ENCODE assay signal across 8 mouse cellular contexts in genomic region chr13:23285191-23285920, GRCm38 (mm10). TPM values are rescaled to one million over a fixed set of nuclear protein-coding genes. Genes with fewer than 3 reads are reported as not detected.
DNase-seq lines count a peak whose midpoint lies in the region; ATAC-seq and TF ChIP-seq lines count a peak whose summit lies in the region.

No protein-coding gene starts in this region.

- no peak for TF ChIP-seq EP300 in heart, postnatal 0 days (IDR thresholded peaks at IDR 0.05; ENCODE audit: low read depth)

- H3K9ac ChIP-seq in heart, postnatal 0 days (replicated peaks; ENCODE audit: low read depth, low read length): no peak overlapping the region
- no peak overlapping the region for H3K9ac ChIP-seq in limb, embryonic 15.5 days

- H3K4me1 ChIP-seq in heart, postnatal 0 days (ENCODE audit: control insufficient read depth, insufficient read depth): 0 out of 2 replicates have a peak, but pooled peaks cover 7% of the 10 kb centered on the region
- peaks cover 27% of the 10 kb centered on the region for H3K4me1 ChIP-seq in G1E (ENCODE audit: insufficient read depth, low read depth, low read length)
- H3K4me1 ChIP-seq in embryonic fibroblast, embryonic 13.5 days (ENCODE audit: control insufficient read depth, insufficient read depth, low read length): 0 out of 2 replicates have a peak, but pooled peaks cover 2% of the 10 kb centered on the region
- H3K4me1 ChIP-seq in limb, embryonic 15.5 days: 0 out of 2 replicates have a peak, but pooled peaks cover 7% of the 10 kb centered on the region
- peaks cover 3% of the 10 kb centered on the region; the same call in 1 of the 2 replicates for H3K4me1 ChIP-seq in thymus, adult 2 months (replicated peaks; ENCODE audit: control insufficient read depth, insufficient read depth, low read length)

- TF ChIP-seq CTCF in heart, postnatal 0 days (IDR thresholded peaks at IDR 0.05; ENCODE audit: low read depth): no peak
- no peak for TF ChIP-seq CTCF in G1E (IDR thresholded peaks at IDR 0.05; ENCODE audit: low read depth, low read length)
- no peak for TF ChIP-seq CTCF in embryonic fibroblast, embryonic 13.5 days (IDR thresholded peaks at IDR 0.05; ENCODE audit: borderline replicate concordance, insufficient read depth, low read length)
- TF ChIP-seq CTCF in thymus, adult 2 months (IDR thresholded peaks at IDR 0.05; ENCODE audit: borderline replicate concordance, control insufficient read depth, extremely low read depth, insufficient read depth, low read length, poor library complexity): no peak

- H3K4me3 ChIP-seq in heart, postnatal 0 days (ENCODE audit: low read depth, low read length): peak overlapping the region; percentile 43
- H3K4me3 ChIP-seq in G1E (ENCODE audit: low read depth, low read length): peak overlapping the region; percentile 67; the same call in 1 of the 2 replicates
- peak overlapping the region; percentile 86 for H3K4me3 ChIP-seq in embryonic fibroblast, embryonic 13.5 days (ENCODE audit: insufficient read depth, low read length)
- peak overlapping the region; percentile 45 for H3K4me3 ChIP-seq in limb, embryonic 15.5 days
- H3K4me3 ChIP-seq in thymus, adult 2 months (ENCODE audit: control insufficient read depth, insufficient read depth, low read length): no peak overlapping the region

- DNase-seq in heart, postnatal 0 days (ENCODE audit: low spot score): no peak
- no peak for DNase-seq in heart, adult 9 months (ENCODE audit: low spot score in 2 of 2)
- DNase-seq in G1E (ENCODE audit: low spot score) (no peak), adipocyte (ENCODE audit: low spot score) (no peak)
- DNase-seq in retina, postnatal 1 day: peak; percentile 62
- DNase-seq in thymus, adult 2 months: no peak

- no peak for ATAC-seq in heart, postnatal 0 days (ENCODE audit: insufficient read depth, low read depth)
- ATAC-seq in G1E (ENCODE audit: extremely low read depth, insufficient number of reproducible peaks, low FRiP score, poor library complexity, severe bottlenecking): no peak
- ATAC-seq in limb, embryonic 15.5 days (ENCODE audit: insufficient number of reproducible peaks, low FRiP score, low TSS enrichment, low read depth): no peak

- WGBS in heart, postnatal 0 days: 6% methylated on average over 22 of the region's 22 CpGs
- WGBS in limb, embryonic 15.5 days: 8% methylated on average over 22 of the region's 22 CpGs
- WGBS in thymus, adult 2 months: 15% methylated on average over 22 of the region's 22 CpGs

- no peaks in the 10 kb centered on the region for H3K36me3 ChIP-seq in heart, postnatal 0 days (replicated peaks; ENCODE audit: control insufficient read depth, insufficient read depth, low read length)
- H3K36me3 ChIP-seq in G1E (replicated peaks): no peaks in the 10 kb centered on the region
- no peaks in the 10 kb centered on the region for H3K36me3 ChIP-seq in limb, embryonic 15.5 days
- H3K36me3 ChIP-seq in thymus, adult 2 months (ENCODE audit: control insufficient read depth, insufficient read depth, low read length): no peaks in the 10 kb centered on the region

- no peak for TF ChIP-seq POLR2A in embryonic fibroblast, embryonic 13.5 days (IDR thresholded peaks at IDR 0.05; ENCODE audit: low read depth, low read length)
- TF ChIP-seq POLR2A in thymus, adult 2 months (IDR thresholded peaks at IDR 0.05; ENCODE audit: control insufficient read depth, extremely low read depth, insufficient read depth, low read length, poor library complexity): no peak

- peak overlapping the region; percentile 67 for H3K4me2 ChIP-seq in heart, postnatal 0 days (ENCODE audit: low read depth, low read length)
- peak overlapping the region; percentile 77 for H3K4me2 ChIP-seq in limb, embryonic 15.5 days

- H3K9me3 ChIP-seq in heart, postnatal 0 days (replicated peaks; ENCODE audit: control insufficient read depth, low read length): no peaks in the 10 kb centered on the region
- H3K9me3 ChIP-seq in G1E (replicated peaks): no peaks in the 10 kb centered on the region
- no peaks in the 10 kb centered on the region for H3K9me3 ChIP-seq in limb, embryonic 15.5 days

- H3K27ac ChIP-seq in heart, postnatal 0 days (ENCODE audit: low read depth): no peak overlapping the region
- H3K27ac ChIP-seq in embryonic fibroblast, embryonic 13.5 days (ENCODE audit: insufficient read depth, low read length): no peak overlapping the region
- no peak overlapping the region for H3K27ac ChIP-seq in limb, embryonic 15.5 days
- H3K27ac ChIP-seq in thymus, adult 2 months (ENCODE audit: control insufficient read depth, insufficient read depth, low read length): no peak overlapping the region

- H3K27me3 ChIP-seq in heart, postnatal 0 days (ENCODE audit: control insufficient read depth, insufficient read depth, low read length): peaks cover 21% of the 10 kb centered on the region; the same call in 1 of the 2 replicates
- H3K27me3 ChIP-seq in G1E (ENCODE audit: insufficient read depth, low read length): peaks cover 24% of the 10 kb centered on the region
- H3K27me3 ChIP-seq in limb, embryonic 15.5 days: peaks cover 12% of the 10 kb centered on the region
- peaks cover 12% of the 10 kb centered on the region; the same call in 1 of the 2 replicates for H3K27me3 ChIP-seq in thymus, adult 2 months (ENCODE audit: control insufficient read depth, insufficient read depth, low read length)

RNA-seq across cellular contexts. Expression of gene Vmn1r223, which starts 38.4 kb away (rescaled TPM):
- not detected in 2 replicates for total RNA-seq in heart, postnatal 0 days (2014; rRNA removed; ENCODE audit: low replicate concordance)
- not detected in 2 replicates for polyA plus RNA-seq in heart, postnatal 0 days (2015; fragmentation: Nextera tagmentation; extraction: Ambion mirVana)
- total RNA-seq in G1E (2014; fragmentation: Nextera tagmentation) (not detected in 2 replicates), G1E (2017) (0.06 and 0.22 TPM in 2 replicates)
- not detected in 2 replicates for polyA plus RNA-seq in G1E (2012)
- not detected in 2 replicates for polyA plus RNA-seq in embryonic fibroblast, embryonic 13.5 days (2011; ENCODE audit: insufficient read length, low read depth, missing spikeins)
- polyA plus RNA-seq in limb, embryonic 15.5 days (2015; fragmentation: Nextera tagmentation; extraction: Ambion mirVana): not detected in 2 replicates
- not detected in 2 replicates for polyA plus RNA-seq in thymus, adult 2 months (2012; rRNA removed)

RNA-seq across cellular contexts. Expression of gene Vmn1r222, which starts 49.6 kb away (rescaled TPM):
- not detected in 2 replicates for total RNA-seq in heart, postnatal 0 days (2014; rRNA removed; ENCODE audit: low replicate concordance)
- polyA plus RNA-seq in heart, postnatal 0 days (2015; fragmentation: Nextera tagmentation; extraction: Ambion mirVana): not detected in 2 replicates
- total RNA-seq in G1E (2014; fragmentation: Nextera tagmentation) (not detected in 2 replicates), G1E (2017) (not detected in 2 replicates)
- polyA plus RNA-seq in G1E (2012): not detected in 2 replicates
- not detected in 2 replicates for polyA plus RNA-seq in embryonic fibroblast, embryonic 13.5 days (2011; ENCODE audit: insufficient read length, low read depth, missing spikeins)
- polyA plus RNA-seq in limb, embryonic 15.5 days (2015; fragmentation: Nextera tagmentation; extraction: Ambion mirVana): not detected in 2 replicates
- polyA plus RNA-seq in thymus, adult 2 months (2012; rRNA removed): not detected in 2 replicates
